Mouse (Mus musculus) gastrocnemius, postnatal 36 days (tissue): ENCODE data around the gene Lypd6b. TPM values are rescaled to one million over a fixed set of nuclear protein-coding genes. Genes with fewer than 3 reads are reported as not detected.

ENCODE experiments used
- DNase-seq, 2 experiments: peaks; one replicate each; pipeline ENCODE4 v3.0.0; 2022
- intact Hi-C: fragments of 180-260 bp; cut with DNase I; formaldehyde crosslinking; loops from one replicate; pipeline ENCODE4 v1.15.1; 2025
- total RNA-seq, 2 experiments: library from RNA; stranded (reverse); gene quantifications; 2 replicates each; pipeline ENCODE4 v1.2.3; 2021

Lypd6b gene
- total RNA-seq, 2 experiments from 2014 or later = not detected

- no peak for DNase-seq
- intact Hi-C loops = no loop called here
These were observed 18.6 kb upstream of the Lypd6b start for GRCm38 (mm10) chr2:49768916-49769315.

DNA sequence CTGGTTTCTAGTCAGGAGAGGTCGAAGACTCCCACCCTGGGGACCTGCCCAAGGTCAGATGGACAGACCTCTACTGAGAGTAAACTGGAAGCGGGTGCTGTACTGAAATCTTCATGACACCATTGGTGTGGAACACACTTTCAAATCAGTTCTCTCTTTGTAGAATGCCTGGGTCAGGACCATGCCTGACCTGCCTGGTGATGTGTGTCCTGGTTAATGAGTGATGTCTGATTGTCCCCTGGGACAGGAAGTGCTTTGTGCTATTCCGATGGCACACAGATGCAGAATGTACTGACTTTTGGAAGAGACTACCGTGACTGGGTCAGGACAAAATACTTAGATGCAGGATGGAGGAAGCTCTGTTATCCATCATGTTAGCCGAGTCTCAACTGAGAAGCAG, 17.0 kb upstream of the Lypd6b start:
- intact Hi-C loops = no loop called here

GRCm38 (mm10) chr2:49771172-49771571, 16.3 kb upstream of the Lypd6b start:
- DNase-seq = no peak
- intact Hi-C loops = no loop called here

More for the DNA sequence above, 17.0 kb upstream of the Lypd6b start:
- DNase-seq = no peak

- no peak for DNase-seq
- intact Hi-C loops = no loop called here
These were observed 14.1 kb upstream of the Lypd6b start for GRCm38 (mm10) chr2:49773194-49773931.

GRCm38 (mm10) chr2:49774180-49774579, 13.3 kb upstream of the Lypd6b start:
- DNase-seq = no peak
- intact Hi-C loops = no loop called here

DNA sequence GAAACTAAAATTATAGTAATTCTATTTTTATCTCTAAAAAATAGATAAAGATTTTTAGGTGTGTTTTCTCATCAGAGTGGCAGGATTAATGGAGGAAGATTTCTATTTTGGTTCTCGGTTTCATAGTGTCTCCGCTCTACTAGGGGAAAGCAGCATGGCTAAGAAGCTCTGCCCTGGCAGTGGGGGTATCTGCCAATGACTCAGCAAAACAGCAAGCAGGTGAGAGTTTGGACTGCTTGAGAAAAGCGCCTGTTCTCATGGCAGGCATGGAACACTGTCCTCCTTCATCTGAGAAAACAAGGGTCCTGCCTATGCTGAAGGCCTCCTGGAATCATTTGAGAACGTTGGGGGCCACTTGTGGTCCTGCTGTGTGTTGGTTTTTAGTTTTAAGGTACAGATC, 12.3 kb upstream of the Lypd6b start:
- intact Hi-C loops = no loop called here
- no peak for DNase-seq

GRCm38 (mm10) chr2:49775735-49776134, 11.8 kb upstream of the Lypd6b start:
- intact Hi-C loops = no loop called here
- no peak for DNase-seq

DNA sequence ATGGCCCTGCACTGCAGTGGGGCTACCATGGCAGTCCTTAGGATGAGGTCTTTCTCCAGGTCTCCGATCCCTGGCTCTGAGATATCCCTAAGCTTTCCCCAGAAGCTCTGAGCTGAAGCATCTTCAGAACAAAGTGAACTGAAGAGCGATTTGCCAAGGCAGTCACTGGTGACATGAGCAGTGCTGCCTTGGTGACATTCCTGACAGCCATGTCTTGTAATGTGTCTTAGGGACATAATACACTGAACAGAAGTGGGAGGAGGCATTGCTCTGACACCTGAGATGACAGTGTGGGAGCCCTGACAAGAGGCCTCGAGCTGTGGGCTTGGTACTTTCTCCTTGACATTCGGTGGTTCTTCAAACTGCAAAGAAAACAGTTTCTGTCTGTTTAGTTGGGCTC, 11.1 kb upstream of the Lypd6b start:
- intact Hi-C loops = no loop called here
- DNase-seq = no peak

- DNase-seq = no peak
- intact Hi-C loops = no loop called here
These were observed 547 bp downstream of the Lypd6b start for GRCm38 (mm10) chr2:49788051-49788418.

GRCm38 (mm10) chr2:49788643-49789042, 1.2 kb downstream of the Lypd6b start:
- intact Hi-C loops = no loop called here
- DNase-seq = no peak

DNA sequence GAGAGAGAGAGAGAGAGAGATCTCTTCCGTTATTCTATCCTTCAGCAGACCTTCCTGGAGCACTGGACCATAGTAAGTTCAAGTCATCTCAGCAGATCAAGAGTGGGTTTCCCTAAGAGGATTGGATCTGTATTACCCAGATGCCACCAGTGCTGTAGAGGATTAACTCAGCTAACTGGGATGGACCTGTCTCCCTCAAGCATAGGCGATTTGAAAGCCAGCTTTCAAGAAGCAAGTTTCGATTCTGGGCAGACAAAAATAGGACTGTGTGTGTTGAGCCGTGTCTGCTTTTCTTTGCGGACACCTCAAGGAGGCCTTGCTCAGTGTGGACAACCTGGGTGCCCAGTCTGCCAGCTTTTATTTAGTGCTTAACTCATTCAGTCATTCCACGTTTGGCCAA, 1.6 kb downstream of the Lypd6b start:
- intact Hi-C loops = no loop called here

DNA sequence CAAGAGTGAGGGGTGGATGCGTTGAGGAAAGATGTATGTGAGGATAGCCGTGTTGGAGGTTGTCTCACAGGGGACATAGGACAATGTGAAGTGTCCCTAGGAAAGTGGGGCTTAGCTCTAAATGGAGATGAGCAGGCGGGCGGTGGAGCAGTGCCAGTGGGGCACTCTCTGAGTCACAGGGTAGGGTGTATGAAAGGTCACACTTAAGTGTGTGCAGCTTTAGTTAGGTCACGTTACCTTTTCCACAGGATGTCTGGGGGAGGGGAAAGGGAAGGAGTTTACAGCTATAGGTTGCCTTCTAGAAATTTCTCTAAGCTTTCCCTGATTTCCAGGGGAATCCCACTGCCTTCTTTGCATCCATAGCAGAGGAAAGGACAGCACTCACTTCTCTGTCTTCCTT, 2.0 kb downstream of the Lypd6b start:
- no peak for DNase-seq
- intact Hi-C loops = no loop called here

More for the DNA sequence above, 1.6 kb downstream of the Lypd6b start:
- DNase-seq = no peak

GRCm38 (mm10) chr2:49797444-49798143, 10.1 kb downstream of the Lypd6b start:
- intact Hi-C loops = no loop called here
- DNase-seq = no peak

GRCm38 (mm10) chr2:49804448-49804847, 17.0 kb downstream of the Lypd6b start:
- no peak for DNase-seq
- intact Hi-C loops = no loop called here

DNA sequence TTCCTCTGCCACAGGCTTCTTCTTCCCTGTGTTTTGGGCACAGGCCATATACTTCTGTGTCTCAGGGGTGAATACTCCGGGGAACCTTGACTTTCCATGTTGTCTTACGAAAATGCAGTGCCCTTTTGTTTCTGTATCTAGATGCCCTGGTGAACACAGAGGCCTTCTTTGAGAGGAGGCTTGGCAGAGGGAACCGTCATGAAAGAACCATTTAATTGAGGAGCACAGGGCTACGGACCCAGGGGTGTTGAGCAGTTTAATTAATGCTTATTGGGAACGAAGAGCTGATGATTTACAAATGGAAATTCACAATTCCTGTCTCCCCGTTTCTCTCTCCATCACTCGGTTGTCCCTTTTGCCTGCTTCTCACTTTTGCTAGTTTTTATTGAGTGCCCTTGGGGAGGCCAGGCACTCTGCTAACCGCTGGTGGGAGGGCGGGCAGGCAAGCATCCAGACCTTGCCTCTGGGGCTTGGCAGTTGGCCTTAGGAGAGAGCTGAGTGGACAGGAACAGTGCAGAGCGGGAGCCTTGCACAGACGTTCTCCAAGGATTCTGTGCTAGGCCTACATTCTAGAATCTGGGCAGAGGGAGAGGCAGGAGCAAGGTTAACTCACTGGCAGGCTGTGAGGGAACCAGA, 18.4 kb downstream of the Lypd6b start:
- no peak for DNase-seq
- intact Hi-C loops = no loop called here

GRCm38 (mm10) chr2:49809496-49809895, 22.0 kb downstream of the Lypd6b start:
- no peak for DNase-seq
- intact Hi-C loops = no loop called here

DNA sequence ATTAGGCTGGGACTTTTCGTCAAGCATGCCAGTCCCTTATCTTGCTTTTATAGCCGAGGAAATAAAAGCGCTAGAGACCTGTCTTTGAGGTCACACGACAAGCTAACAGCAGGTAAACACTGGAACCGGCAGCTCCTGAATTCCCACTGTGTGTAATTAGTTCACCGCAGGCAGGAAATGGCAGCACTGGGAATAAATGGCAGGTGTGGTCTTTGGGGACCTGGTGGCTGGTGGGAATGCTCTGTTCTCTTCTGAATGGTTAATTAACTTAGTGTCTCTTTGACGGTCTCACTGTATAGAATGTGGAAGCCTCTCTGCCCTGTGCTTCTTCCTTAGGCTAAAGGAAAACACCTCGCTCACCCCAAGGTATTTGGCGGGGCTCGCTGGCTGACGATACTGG, 23.9 kb downstream of the Lypd6b start:
- no peak for DNase-seq
- intact Hi-C loops = no loop called here

- intact Hi-C loops = no loop called here
- no peak for DNase-seq
These were observed 24.4 kb downstream of the Lypd6b start for GRCm38 (mm10) chr2:49811871-49812363.

DNA sequence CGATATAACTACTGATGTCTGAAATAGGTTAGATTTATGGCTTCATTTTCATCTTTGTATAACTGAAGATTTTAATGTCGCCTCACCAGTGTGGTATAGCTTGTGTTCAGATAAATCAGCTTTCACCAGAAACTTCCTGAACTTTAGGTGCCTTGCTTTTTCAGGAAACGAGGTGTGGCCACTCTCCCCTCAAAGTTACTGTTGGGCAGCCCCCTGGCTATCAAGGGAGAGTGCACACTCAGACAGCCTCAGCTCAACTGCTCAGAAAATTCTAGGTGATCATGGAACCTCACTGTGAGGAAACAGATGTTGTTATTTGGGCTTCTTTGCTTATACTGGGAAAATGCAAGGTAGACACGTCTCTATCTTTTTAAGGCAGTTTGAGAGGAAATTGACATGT, 25.7 kb downstream of the Lypd6b start:
- intact Hi-C loops = no loop called here
- no peak for DNase-seq

- intact Hi-C loops = no loop called here
- DNase-seq = no peak
These were observed 26.5 kb downstream of the Lypd6b start for GRCm38 (mm10) chr2:49814011-49814410.

- intact Hi-C loops = no loop called here
- no peak for DNase-seq
These were observed 28.3 kb downstream of the Lypd6b start for GRCm38 (mm10) chr2:49815696-49816320.
